Mouse (Mus musculus): ENCODE data around the gene Prpsap1. TPM values are rescaled to one million over a fixed set of nuclear protein-coding genes. Genes with fewer than 3 reads are reported as not detected.
"Not testable (repeated sequence)": the region's sequence is repeated elsewhere in the genome, so short reads cannot be mapped to it uniquely, and the experiment has no call there.

The Prpsap1 gene
- polyA plus RNA-seq, 2 experiments from 2014 or later, result 32.9 to 39.6 TPM

DNA sequence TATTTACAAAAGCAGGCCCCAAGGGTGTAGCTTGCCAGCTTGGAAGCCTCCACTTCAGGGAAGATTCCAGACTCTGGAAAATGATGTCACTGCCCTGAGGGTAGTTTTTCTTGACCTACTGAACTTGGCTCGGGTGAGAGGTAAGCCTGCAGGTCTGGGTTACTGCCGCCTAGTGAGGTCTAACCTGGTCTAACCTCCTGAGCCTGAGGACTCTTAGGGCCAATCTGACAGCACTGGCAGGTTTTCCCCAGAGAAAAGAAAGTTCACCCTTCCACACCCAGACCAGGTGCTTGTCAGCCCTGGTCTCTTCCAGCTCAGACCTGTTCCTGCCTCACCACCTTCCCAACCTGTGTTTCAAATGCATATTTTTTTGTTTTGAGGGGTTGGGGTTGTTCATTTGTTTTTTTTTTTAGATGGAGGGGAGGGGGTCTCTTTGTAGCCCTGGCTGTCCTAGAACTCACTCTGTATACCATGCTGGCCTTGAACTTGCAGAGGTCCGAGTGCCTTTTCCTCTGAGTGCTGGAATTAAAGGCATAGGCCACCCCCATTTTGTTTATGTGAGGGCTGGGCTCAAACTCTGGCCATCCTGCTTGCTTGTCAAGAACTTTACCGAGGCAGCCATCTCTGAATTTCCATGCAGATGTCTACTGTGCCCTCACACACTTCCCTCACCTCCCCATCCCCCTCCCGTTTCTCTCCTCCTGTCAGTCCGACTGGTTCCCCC is 67.0 kb downstream of the Prpsap1 start:
- no peak for ATAC-seq

DNA sequence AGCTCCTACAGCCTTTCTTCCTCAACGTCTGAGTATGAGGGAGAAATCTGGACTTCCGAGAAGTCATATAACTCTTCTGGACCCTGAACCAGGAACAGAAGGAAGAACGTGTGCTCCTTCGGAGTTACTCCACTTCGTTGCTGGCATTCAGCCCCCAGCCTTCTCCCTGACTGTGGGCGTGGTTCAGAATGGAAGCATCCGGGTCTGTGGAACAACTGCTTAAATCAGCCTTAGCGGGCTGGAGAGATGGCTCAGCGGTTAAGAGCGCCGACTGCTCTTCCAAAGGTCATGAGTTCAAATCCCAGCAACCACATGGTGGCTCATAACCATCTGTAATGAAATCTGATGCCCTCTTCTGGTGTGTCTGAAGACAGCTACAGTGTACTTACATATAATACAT is 67.7 kb downstream of the Prpsap1 start:
- ATAC-seq, result not testable (repeated sequence)

DNA sequence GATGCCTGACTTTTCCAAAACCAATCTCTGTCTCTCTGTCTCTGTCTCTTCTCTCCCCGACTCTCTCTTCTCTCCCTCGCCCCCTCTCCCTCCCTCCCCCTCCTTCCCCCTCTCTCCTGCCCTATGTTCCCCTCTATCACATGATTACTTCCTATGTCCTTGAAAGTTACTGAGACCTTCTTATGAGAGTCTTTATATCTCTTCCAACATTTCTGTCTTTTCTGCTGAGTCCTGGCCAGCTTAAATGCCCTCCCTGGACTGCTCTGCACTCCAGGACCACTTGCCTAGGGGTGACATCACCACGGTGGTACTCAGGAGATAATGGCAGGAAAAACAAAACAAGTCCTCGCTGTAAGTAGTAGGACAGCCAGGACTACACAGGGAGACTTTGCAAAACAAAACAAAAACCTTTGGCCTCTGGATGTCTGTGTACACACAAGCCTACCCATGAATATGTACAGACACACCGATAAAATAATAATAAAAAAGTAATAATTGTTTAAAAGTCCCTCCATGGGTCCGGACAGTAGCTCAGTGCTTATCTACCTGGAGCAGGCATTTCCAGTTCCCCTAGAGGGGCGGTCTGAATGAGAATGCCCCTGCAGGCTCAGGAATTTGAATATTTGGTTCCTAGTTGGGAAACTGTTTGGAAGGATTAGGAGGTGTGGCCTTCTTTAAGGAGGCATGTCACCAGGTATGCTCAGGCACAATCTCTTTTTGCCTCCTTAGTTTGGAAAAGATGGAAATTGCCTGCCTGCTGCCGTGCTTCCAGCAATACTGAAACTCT is 69.2 kb downstream of the Prpsap1 start:
- ATAC-seq, result no peak

DNA sequence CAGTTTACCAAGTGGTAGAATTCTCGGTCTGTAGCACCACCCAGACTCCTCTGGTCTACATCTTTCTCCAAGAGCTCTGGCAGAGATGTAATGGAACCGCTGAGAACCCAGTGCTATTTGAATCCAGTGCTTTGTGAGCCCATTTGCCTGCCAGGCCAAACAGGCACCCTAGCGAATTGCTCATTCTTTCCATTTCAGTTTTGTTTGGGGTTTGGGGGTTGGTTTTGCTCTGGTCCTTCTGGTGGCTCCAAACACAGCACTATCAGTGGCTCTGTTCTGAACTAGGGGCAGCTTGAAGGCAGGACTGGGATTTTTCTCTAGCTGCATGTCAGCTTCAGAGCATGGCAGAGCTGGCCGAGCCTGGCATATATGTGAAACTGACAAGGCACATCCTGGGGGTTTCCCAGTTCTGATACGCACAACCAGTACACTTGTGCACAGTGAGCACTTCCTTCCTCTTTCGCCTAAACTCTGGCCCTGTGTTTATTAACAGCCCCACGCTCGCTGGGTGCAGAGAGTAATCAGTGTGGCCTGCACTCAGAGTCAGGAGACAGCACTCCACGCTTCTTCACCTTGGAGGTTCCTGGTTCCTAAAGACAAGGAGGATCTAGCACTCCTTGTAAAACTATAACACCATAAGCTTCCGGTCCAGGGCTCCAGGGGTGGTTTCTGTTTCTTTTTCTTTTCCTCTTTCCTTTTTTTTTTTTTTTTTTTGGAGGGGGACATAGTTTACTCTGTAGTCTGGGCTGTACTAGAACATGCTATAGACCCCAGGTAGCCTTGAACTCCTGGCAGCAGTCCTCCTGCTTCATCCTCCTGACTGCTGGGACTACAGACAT is 70.0 kb downstream of the Prpsap1 start:
- peak; percentile 97 for ATAC-seq

DNA sequence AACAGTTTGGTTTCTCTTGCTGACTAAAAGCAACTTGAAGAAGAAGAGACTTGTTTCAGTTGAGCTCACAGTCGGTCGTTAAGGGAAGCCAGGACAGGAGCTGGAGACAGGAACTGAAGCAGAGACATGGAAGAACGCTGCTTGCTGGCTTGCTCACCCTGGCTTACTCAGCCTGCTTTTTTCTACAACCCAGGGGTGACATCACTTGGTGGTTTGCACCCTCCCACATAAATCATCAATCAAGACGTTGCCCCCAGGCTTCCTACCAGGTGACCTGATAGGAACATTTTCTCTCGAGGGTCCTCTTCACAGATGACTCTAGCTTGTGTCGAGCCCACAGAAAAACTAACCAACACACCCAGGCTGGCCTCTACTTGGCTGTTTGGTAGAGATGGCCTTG is 70.8 kb downstream of the Prpsap1 start:
- no peak for ATAC-seq

DNA sequence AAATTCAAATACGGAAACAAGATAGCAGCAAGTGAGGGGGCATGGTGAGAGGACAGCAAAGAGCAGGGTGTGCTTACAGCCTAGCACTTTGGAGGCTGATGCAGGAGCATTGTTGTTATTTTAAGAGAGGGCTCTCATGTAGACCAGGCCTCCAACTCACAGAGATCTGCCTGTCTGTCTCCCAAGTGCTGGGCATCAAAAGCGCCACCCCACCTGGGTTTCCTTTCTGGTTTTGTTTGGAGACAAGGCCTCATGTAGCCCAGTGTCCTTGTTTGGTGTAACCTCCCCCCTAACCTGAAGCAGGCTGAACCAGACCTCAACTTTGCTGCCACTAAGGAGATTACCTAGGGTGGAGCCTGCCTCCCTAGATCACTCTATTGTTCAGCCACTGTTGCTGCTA is 71.4 kb downstream of the Prpsap1 start:
- no peak for ATAC-seq

DNA sequence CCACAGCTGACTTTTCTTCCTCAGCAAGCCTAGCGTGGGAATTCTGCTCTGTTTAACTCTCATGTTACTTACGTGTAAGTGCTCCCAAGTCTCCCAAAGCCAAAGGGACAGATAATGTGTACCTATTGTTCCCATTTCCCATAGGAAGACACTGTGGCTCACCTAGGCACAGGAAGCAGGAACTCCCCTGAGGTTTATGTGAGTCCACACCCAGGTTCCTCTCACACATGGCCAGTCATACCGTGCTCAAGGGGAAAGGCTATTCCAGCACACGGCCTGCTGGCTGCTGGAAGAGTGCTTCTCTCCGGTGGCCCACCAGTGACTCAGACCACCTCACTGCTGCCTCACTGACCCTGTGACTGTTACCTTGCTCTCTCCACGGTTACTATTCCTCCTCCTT is 72.9 kb downstream of the Prpsap1 start:
- no peak for ATAC-seq

Other genes with a start within 250 kb of the Prpsap1 start
- gene Srp68, start 220.0 kb downstream of the Prpsap1 start, polyA plus RNA-seq (2017; shearing (Covaris generic)), result 10 to 100 TPM; 39.5 to 53.9 TPM
- not detected for gene Galr2, start 213.3 kb downstream of the Prpsap1 start, polyA plus RNA-seq (2017; shearing (Covaris generic))
- gene Exoc7, start 187.0 kb downstream of the Prpsap1 start, polyA plus RNA-seq (2017; shearing (Covaris generic)), result 100 to 1,000 TPM in 1 of 2 experiments, 10 to 100 TPM in 1; 98.4 to 123 TPM
- gene Foxj1, start 158.8 kb downstream of the Prpsap1 start, polyA plus RNA-seq (2017; shearing (Covaris generic)), result not detected
- 1 to 10 TPM; 8.4 to 8.8 TPM for gene Rnf157, start 81.2 kb downstream of the Prpsap1 start, polyA plus RNA-seq (2017; shearing (Covaris generic))
- gene Ubald2, start 60.1 kb downstream of the Prpsap1 start, polyA plus RNA-seq (2017; shearing (Covaris generic)), result 10 to 100 TPM; 12.2 to 13.0 TPM
- gene Qrich2, start 28.0 kb downstream of the Prpsap1 start, polyA plus RNA-seq (2017; shearing (Covaris generic)), result not detected
- gene Sphk1, start 36.7 kb upstream of the Prpsap1 start, polyA plus RNA-seq (2017; shearing (Covaris generic)), result under 1 TPM in 1 of 2 experiments, not detected in 1; 0.35 TPM
- gene Ube2o, start 87.2 kb upstream of the Prpsap1 start, polyA plus RNA-seq (2017; shearing (Covaris generic)), result 1 to 10 TPM; 1.1 to 3.5 TPM
- not detected for gene Aanat, start 92.2 kb upstream of the Prpsap1 start, polyA plus RNA-seq (2017; shearing (Covaris generic))
- gene Rhbdf2, start 132.8 kb upstream of the Prpsap1 start, polyA plus RNA-seq (2017; shearing (Covaris generic)), result 1 to 10 TPM; 3.3 to 4.3 TPM
- not detected for gene Prcd, start 159.3 kb upstream of the Prpsap1 start, polyA plus RNA-seq (2017; shearing (Covaris generic))
- gene Cygb, start 160.1 kb upstream of the Prpsap1 start, polyA plus RNA-seq (2017; shearing (Covaris generic)), result not detected